Mouse (Mus musculus) embryonic facial prominence, embryonic 11.5 days (tissue): ENCODE measurements at regions not wholly inside any gene's neighbourhood (a gene's known extent, or its start where the extent isn't known, plus 50 kb on each side); places are given as distances from the start of the nearest gene placed in this dataset.

Source experiments
- ATAC-seq: fragments of 200-750 bp; cut with Nextera tagmentation; replicated peaks from 2 replicates; pipeline ENCODE4 v1.8.0; 2017; ENCODE audit warnings: low read depth; ENCODE audit not compliant: insufficient number of reproducible peaks, low FRiP score, low TSS enrichment
- DNase-seq: peaks from one replicate; pipeline ENCODE4 v3.0.0-alpha.2; 2015; ENCODE audit warnings: low spot score
- H3K27ac ChIP-seq: fragments of 300-500 bp; sonication (generic); replicated peaks from 2 replicates; pipeline ENCODE4 v1.5.1; 2014; ENCODE audit warnings: mild to moderate bottlenecking, low read depth, low read length, control low read depth
- H3K27me3 ChIP-seq: fragments of 300-500 bp; sonication (generic); 2 replicates; pipeline ENCODE4 v1.6.1; 2014; ENCODE audit warnings: mild to moderate bottlenecking, low read length, moderate library complexity, mixed read lengths; ENCODE audit not compliant: control insufficient read depth, insufficient read depth
- H3K36me3 ChIP-seq: fragments of 300-500 bp; sonication (generic); replicated peaks from 2 replicates; pipeline ENCODE4 v1.6.1; 2014; ENCODE audit warnings: low read depth, mild to moderate bottlenecking, low read length, moderate library complexity, mixed read lengths; ENCODE audit not compliant: control insufficient read depth, insufficient read depth
- H3K4me1 ChIP-seq: fragments of 300-500 bp; sonication (generic); 2 replicates; pipeline ENCODE4 v1.6.1; 2014; ENCODE audit warnings: low read length, mixed read lengths; ENCODE audit not compliant: control insufficient read depth, insufficient read depth
- H3K4me2 ChIP-seq: fragments of 300-500 bp; sonication (generic); 2 replicates; pipeline ENCODE4 v1.6.1; 2014; ENCODE audit warnings: low read depth, mild to moderate bottlenecking, control low read depth, low read length, moderate library complexity
- H3K4me3 ChIP-seq: fragments of 300-500 bp; sonication (generic); 2 replicates; pipeline ENCODE4 v1.5.1; 2014; ENCODE audit warnings: low read depth, low read length, control low read depth
- H3K9ac ChIP-seq: fragments of 300-500 bp; sonication (generic); replicated peaks from 2 replicates; pipeline ENCODE4 v1.6.1; 2014; ENCODE audit warnings: mild to moderate bottlenecking, control low read depth, low read length
- H3K9me3 ChIP-seq: fragments of 300-500 bp; sonication (generic); replicated peaks from 2 replicates; pipeline ENCODE4 v1.6.1; 2016; ENCODE audit warnings: mild to moderate bottlenecking, low read length, inconsistent platforms, mixed read lengths; ENCODE audit not compliant: control insufficient read depth
- WGBS: fragments of 180-500 bp; shearing (Covaris S2); extraction: QIAGEN DNeasy Blood & Tissue Kit; methylation state at CpG from one replicate; pipeline ENCODE4 v1.1.7; 2014; 5-methylcytosine and 5-hydroxymethylcytosine counted together

DNA sequence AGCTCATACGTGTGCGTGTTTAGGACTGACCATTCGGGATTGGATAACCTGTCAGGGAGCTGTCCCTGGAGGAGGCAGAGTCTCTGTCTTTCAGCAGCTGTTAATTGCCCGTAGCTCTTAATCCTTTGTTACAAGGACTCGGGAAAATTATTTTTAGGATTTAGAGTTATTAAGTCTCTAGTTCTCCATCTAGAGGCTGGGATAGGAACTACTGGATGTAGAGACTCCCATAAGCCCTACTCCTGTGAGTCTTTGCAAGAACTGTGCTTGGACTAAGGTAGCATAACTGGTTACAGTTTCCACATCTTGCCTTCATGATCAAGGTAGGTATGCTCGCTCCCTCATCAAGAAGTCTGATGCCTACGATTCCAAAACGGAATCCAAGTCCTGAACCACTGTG is 90.7 kb upstream of the Stmnd1 start:
- no peaks in the 10 kb centered on the region for H3K4me1 ChIP-seq
- no peaks in the 10 kb centered on the region for H3K36me3 ChIP-seq
- H3K9me3 ChIP-seq = no peaks in the 10 kb centered on the region
- no peak overlapping the region for H3K4me3 ChIP-seq
- no peak overlapping the region for H3K4me2 ChIP-seq
- WGBS = 77% methylated on average over 8 of the region's 8 CpGs
- no peaks in the 10 kb centered on the region for H3K27me3 ChIP-seq
- no peak overlapping the region for H3K9ac ChIP-seq
- ATAC-seq (no peak), DNase-seq (peak; percentile 34)
- no peak overlapping the region for H3K27ac ChIP-seq

DNA sequence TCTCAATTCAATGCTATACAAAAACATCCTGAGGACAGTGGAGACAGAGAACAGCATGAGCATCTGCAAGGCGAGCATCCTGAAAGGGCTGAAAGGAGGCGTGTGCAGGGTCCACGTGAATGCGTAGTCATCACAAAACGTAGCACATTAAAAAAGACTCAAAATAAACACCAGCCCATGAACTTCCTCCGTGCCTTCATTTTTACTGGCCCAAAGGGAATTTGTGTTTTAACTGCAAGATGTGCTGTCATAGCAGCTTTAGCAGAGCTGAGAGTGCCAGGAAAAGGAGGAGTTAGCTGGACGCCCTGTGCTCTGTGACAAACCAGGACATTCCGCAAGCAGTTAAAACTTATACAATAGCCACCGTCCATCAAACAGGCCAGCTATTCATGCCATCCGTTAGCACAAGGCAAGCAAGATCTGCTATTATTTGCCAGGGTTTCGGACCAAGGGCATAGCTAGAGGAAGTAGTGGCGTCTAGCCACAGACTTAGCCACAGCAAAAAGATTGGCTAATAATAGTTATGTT is 92.9 kb upstream of the Stmnd1 start:
- H3K9me3 ChIP-seq = no peaks in the 10 kb centered on the region
- no peaks in the 10 kb centered on the region for H3K4me1 ChIP-seq
- no peak overlapping the region for H3K4me2 ChIP-seq
- H3K9ac ChIP-seq = no peak overlapping the region
- DNase-seq (peak; percentile 18), ATAC-seq (no peak)
- 46% methylated on average over 12 of the region's 12 CpGs for WGBS
- no peaks in the 10 kb centered on the region for H3K36me3 ChIP-seq
- no peak overlapping the region for H3K27ac ChIP-seq
- H3K27me3 ChIP-seq = no peaks in the 10 kb centered on the region
- H3K4me3 ChIP-seq = no peak overlapping the region

DNA sequence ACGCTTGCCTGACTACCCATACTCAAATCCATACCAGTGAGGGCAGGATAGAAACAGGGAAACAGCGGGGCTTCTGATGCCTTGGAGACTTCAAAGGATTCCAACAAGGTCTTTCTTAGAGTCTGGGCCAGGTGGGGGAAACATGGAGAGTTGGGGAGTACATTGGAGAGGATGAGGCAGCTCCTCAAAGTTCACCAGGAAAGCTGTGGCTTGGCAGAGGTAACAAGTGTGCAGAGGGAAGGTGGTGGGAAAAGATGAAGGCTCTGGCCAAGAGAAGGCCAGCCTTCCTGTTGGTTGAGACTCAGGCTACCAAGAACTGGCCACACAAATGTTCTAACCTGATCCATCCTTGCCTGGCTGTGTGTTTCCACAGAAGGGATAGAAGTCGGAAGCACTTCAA is 93.6 kb upstream of the Stmnd1 start:
- Histone ChIP-seq H3K9me3 (no peaks in the 10 kb centered on the region), H3K4me2 (no peak overlapping the region), H3K9ac (no peak overlapping the region), H3K4me3 (no peak overlapping the region), H3K27ac (no peak overlapping the region), H3K27me3 (no peaks in the 10 kb centered on the region), H3K36me3 (no peaks in the 10 kb centered on the region), H3K4me1 (no peaks in the 10 kb centered on the region)
- 89% methylated on average over 3 of the region's 3 CpGs for WGBS
- DNase-seq (no peak), ATAC-seq (no peak)

DNA sequence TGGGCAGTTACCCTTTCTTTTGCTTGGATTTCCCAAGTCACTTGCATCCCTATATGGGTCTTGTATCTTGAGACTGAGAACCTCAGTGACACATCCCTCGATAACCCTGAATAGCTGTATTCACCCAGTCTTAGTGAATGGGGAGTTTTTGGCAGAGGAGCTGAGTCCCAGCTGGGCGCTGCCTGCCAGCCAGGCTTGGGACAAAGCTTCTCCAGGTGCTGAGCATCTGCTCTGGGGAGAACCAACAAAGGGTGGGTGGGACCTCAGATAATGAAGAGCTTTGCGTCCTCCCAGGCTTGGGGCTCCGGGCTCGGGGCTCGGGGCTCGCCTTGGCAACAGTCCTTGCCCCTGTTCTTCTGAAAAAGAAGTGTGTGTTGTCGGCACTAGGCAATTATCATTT is 100.4 kb upstream of the Stmnd1 start:
- 41% methylated on average over 8 of the region's 8 CpGs for WGBS
- no peak overlapping the region for H3K4me2 ChIP-seq
- no peak overlapping the region for H3K9ac ChIP-seq
- DNase-seq (no peak), ATAC-seq (no peak)
- H3K9me3 ChIP-seq = no peaks in the 10 kb centered on the region
- H3K27me3 ChIP-seq = no peaks in the 10 kb centered on the region
- H3K36me3 ChIP-seq = no peaks in the 10 kb centered on the region
- H3K4me3 ChIP-seq = no peak overlapping the region
- H3K27ac ChIP-seq = no peak overlapping the region
- no peaks in the 10 kb centered on the region for H3K4me1 ChIP-seq

DNA sequence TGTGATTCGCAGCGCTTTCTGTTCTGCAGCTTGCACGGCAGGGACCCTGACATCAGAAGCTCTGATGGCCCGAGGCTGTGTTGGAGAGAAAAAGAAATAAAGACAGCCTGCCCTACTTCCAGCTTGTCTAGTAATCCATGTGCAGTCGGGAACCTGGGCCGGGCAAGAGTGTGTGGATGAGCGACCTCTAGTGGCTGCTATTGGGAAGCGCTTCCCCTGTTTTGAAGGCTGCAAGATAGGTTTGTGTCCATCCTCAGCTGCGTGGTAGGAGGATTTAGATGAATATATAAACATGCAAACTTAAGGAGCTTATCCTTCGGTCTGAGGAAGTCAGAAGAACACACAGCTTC is 111.5 kb upstream of the Stmnd1 start:
- H3K27me3 ChIP-seq = no peaks in the 10 kb centered on the region
- DNase-seq = peak; percentile 87
- H3K36me3 ChIP-seq = no peaks in the 10 kb centered on the region
- H3K27ac ChIP-seq = no peak overlapping the region
- ATAC-seq = no peak
- no peaks in the 10 kb centered on the region for H3K9me3 ChIP-seq
- H3K9ac ChIP-seq = peak overlapping the region; percentile 26
- peaks cover 2% of the 10 kb centered on the region; the same call in 1 of the 2 replicates for H3K4me1 ChIP-seq
- 2% methylated on average over 10 of the region's 10 CpGs for WGBS
- H3K4me3 ChIP-seq = peak overlapping the region; percentile 11; the same call in 1 of the 2 replicates
- peak overlapping the region; percentile 47 for H3K4me2 ChIP-seq

DNA sequence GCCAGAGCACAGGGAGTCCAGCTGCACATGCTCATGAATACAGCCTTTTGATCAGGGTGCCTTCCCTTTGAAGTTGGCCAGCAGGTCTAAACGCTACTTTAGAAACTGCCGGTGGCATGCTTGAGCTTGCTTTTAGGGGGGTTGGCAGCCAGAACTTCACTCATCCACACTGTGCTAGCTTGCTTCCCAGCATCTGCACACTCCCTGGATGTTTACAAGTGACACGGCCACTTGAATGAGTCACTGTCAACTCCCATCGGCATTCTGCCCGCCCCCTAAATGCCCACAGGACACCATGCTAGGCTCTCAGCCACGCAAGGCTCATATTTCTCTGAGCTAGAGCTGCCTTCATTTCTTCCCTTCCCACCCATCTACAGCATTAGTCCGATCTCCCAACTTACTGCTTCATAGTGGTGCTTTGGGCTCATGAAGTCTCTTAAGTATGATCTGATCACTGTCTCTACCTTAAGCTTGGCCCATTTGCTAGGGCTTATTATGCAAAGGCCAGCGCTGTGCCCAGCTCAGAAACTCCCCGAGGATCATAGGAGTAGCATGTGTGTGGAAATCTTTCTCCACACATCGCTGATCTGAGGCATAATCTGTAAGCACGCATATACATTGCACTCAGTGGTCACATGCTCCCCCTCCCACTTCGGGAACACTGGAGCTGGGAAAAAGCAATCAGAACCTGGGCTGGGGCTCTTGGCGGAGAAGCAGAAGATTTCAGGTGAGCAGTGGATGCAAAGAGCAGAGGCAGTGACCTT is 112.1 kb upstream of the Stmnd1 start:
- DNase-seq (peak; percentile 62), ATAC-seq (peak; percentile 48; the same call in 1 of the 2 replicates)
- peaks cover 2% of the 10 kb centered on the region; the same call in 1 of the 2 replicates for H3K4me1 ChIP-seq
- 27% methylated on average over 13 of the region's 13 CpGs for WGBS
- H3K4me2 ChIP-seq = peak overlapping the region; percentile 47
- no peaks in the 10 kb centered on the region for H3K27me3 ChIP-seq
- H3K36me3 ChIP-seq = no peaks in the 10 kb centered on the region
- peak overlapping the region; percentile 26 for H3K9ac ChIP-seq
- no peaks in the 10 kb centered on the region for H3K9me3 ChIP-seq
- peak overlapping the region; percentile 11; the same call in 1 of the 2 replicates for H3K4me3 ChIP-seq
- no peak overlapping the region for H3K27ac ChIP-seq

DNA sequence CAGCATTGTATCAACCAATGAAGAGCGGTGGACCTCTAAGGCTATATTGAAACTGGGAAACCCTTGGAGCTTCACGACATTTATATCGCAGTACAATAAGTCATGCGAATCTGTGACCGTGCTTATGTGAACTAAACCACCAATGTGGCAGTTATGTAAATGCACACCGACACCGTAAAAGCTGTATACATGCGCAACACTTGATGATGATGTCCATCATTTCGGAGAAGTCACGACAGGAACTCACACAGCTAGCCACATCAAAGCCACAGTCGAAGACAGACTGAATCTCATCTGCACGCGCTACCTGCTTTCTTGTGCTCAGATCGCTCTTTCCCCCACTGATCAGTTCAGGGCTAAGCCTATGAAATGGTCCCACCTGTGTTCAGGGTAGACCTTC is 114.2 kb upstream of the Stmnd1 start:
- Histone ChIP-seq H3K9me3 (no peaks in the 10 kb centered on the region), H3K9ac (no peak overlapping the region), H3K4me3 (no peak overlapping the region), H3K27ac (no peak overlapping the region), H3K36me3 (no peaks in the 10 kb centered on the region), H3K4me1 (peaks cover 2% of the 10 kb centered on the region; the same call in 1 of the 2 replicates), H3K4me2 (no peak overlapping the region), H3K27me3 (no peaks in the 10 kb centered on the region)
- ATAC-seq = no peak
- DNase-seq = no peak
- WGBS = 91% methylated on average over 14 of the region's 14 CpGs
